Mouse (Mus musculus) E14TG2a.4 (cell line): Measurements from ENCODE around the gene Mgat5.

Experiments
- CTCF ChIP-seq: conservative IDR thresholded peaks from 2 replicates; pipeline ENCODE4 v1.5.1; 2014; ENCODE audit warnings: low read length
- NANOG ChIP-seq: IDR thresholded peaks from 2 replicates; pipeline ENCODE4 v1.6.1; 2014; ENCODE audit warnings: borderline replicate concordance, low read length, mixed read lengths
- POU5F1 ChIP-seq: IDR thresholded peaks from 2 replicates; pipeline ENCODE4 v1.6.1; 2014; ENCODE audit warnings: low read length, borderline replicate concordance

DNA sequence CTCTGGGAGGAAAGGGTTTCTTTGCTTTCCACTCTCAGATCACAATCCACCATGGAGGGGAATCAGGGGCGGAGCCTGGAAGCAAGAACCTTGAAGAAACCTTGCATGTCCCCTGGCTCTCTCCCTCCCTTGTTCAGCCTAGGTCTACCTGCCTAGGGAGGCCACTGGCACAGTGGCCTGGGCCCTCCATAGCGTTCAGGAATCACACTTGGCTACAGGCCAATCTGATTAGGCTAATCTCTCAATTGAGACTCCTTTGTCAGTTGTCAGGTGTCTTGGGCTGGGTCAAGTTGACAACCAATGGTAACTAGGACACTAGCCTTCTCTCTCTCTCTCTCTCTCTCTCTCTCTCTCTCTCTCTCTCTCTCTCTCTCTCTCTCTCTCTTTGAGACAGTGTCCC, 12.2 kb downstream of the Mgat5 start:
- TF ChIP-seq POU5F1 (no peak), CTCF (no peak), NANOG (no peak)
